9 mouse cellular contexts compared by ENCODE assay signal in genomic region chr13:112529893-112530292, GRCm38 (mm10).
DNase-seq lines count a peak whose midpoint lies in the region; ATAC-seq and TF ChIP-seq lines count a peak whose summit lies in the region.
"Had no signal": no experiment of that assay in that cellular context is flagged by ENCODE, and none has a peak within 500 bp of the region (broad histone marks: within the 10 kb centered on the region; RNA-seq: fewer than 3 reads in every experiment).

No protein-coding gene starts in this region.

- WGBS in embryonic facial prominence, embryonic 10.5 days, result 38% methylated on average over 3 of the region's 3 CpGs
- 29% methylated on average over 3 of the region's 3 CpGs for WGBS in heart, adult 2 months
- WGBS in liver, embryonic 14.5 days (ENCODE audit: insufficient replicate concordance), result 25% methylated on average over 3 of the region's 3 CpGs
- WGBS in neural tube, embryonic 14.5 days, result 37% methylated on average over 3 of the region's 3 CpGs

- no peak overlapping the region for H3ac ChIP-seq in C2C12 (ENCODE audit: control insufficient read depth, insufficient read length, low read depth)

- TF ChIP-seq POLR2A in heart, adult 2 months (IDR thresholded peaks at IDR 0.05; ENCODE audit: insufficient read depth, low read depth, low read length), result no peak

- TF ChIP-seq EP300 in heart, adult 2 months (IDR thresholded peaks at IDR 0.05; ENCODE audit: insufficient read depth, low read depth, low read length), result peak; percentile 42; the same call in 1 of the 2 replicates
- no peak for TF ChIP-seq EP300 in liver, embryonic 14.5 days (IDR thresholded peaks at IDR 0.05; ENCODE audit: low read depth)

- no peak overlapping the region for H3K4me3 ChIP-seq in C2C12 (ENCODE audit: insufficient read depth, poor library complexity, severe bottlenecking)
- H3K4me3 ChIP-seq in embryonic facial prominence, embryonic 10.5 days, result no peak overlapping the region
- H3K4me3 ChIP-seq in heart, adult 2 months, result no peak overlapping the region
- H3K4me3 ChIP-seq in liver, embryonic 14.5 days (ENCODE audit: insufficient read depth in 1 of 2, low read depth in 2 of 2, low read length in 2 of 2), result no peak overlapping the region
- H3K4me3 ChIP-seq in neural tube, embryonic 14.5 days (ENCODE audit: low read depth, low read length), result no peak overlapping the region
- H3K4me3 ChIP-seq: embryonic facial prominence, embryonic 15.5 days had no signal

- no peak overlapping the region for H3K9ac ChIP-seq in heart, adult 2 months (ENCODE audit: low read depth, low read length)
- H3K9ac ChIP-seq in liver, embryonic 14.5 days (replicated peaks), result no peak overlapping the region
- H3K9ac ChIP-seq in neural tube, embryonic 14.5 days (replicated peaks; ENCODE audit: low read depth, low read length), result no peak overlapping the region
- H3K9ac ChIP-seq: embryonic facial prominence, embryonic 15.5 days had no signal

- 0 out of 2 replicates have a peak, but pooled peaks cover 4% of the 10 kb centered on the region for H3K9me3 ChIP-seq in embryonic facial prominence, embryonic 10.5 days
- no peaks in the 10 kb centered on the region for H3K9me3 ChIP-seq in liver, embryonic 14.5 days (ENCODE audit: control insufficient read depth, low read length)
- H3K9me3 ChIP-seq in neural tube, embryonic 14.5 days (ENCODE audit: control insufficient read depth, low read length), result no peaks in the 10 kb centered on the region
- H3K9me3 ChIP-seq: embryonic facial prominence, embryonic 15.5 days had no signal

- 0 out of 2 replicates have a peak, but pooled peaks cover 4% of the 10 kb centered on the region for H3K4me1 ChIP-seq in embryonic facial prominence, embryonic 10.5 days
- H3K4me1 ChIP-seq in heart, adult 2 months (ENCODE audit: control insufficient read depth, insufficient read depth, low read length), result peaks cover 3% of the 10 kb centered on the region
- no peaks in the 10 kb centered on the region for H3K4me1 ChIP-seq in liver, embryonic 14.5 days (replicated peaks; ENCODE audit: control insufficient read depth in 2 of 2, insufficient read depth in 2 of 2, low read length in 1 of 2)
- no peaks in the 10 kb centered on the region for H3K4me1 ChIP-seq in neural tube, embryonic 14.5 days (ENCODE audit: control insufficient read depth, insufficient read depth, low read length)
- H3K4me1 ChIP-seq: embryonic facial prominence, embryonic 15.5 days had no signal

- peak; percentile 18; the same call in 1 of the 2 replicates for ATAC-seq in liver, embryonic 14.5 days (ENCODE audit: insufficient read depth)
- peak; percentile 76; the same call in 1 of the 2 replicates for ATAC-seq in neural tube, embryonic 14.5 days (ENCODE audit: low read depth)

- peak; percentile 61 for TF ChIP-seq CTCF in C2C12 (IDR thresholded peaks at IDR 0.05; ENCODE audit: control insufficient read depth, insufficient read depth, insufficient read length)
- TF ChIP-seq CTCF in heart, adult 2 months (IDR thresholded peaks at IDR 0.05), result peak; percentile 94
- peak; percentile 86 for TF ChIP-seq CTCF in liver, embryonic 14.5 days (IDR thresholded peaks at IDR 0.05; ENCODE audit: low read depth)

- H3K36me3 ChIP-seq in C2C12 (ENCODE audit: control insufficient read depth, insufficient read depth), result no peaks in the 10 kb centered on the region
- H3K36me3 ChIP-seq in embryonic facial prominence, embryonic 10.5 days (replicated peaks), result no peaks in the 10 kb centered on the region
- H3K36me3 ChIP-seq in heart, adult 2 months (ENCODE audit: control insufficient read depth, insufficient read depth, low read length), result no peaks in the 10 kb centered on the region
- no peaks in the 10 kb centered on the region for H3K36me3 ChIP-seq in liver, embryonic 14.5 days (replicated peaks; ENCODE audit: control insufficient read depth, insufficient read depth, low read depth)
- no peaks in the 10 kb centered on the region for H3K36me3 ChIP-seq in neural tube, embryonic 14.5 days (ENCODE audit: control insufficient read depth, insufficient read depth, low read length)
- H3K36me3 ChIP-seq: embryonic facial prominence, embryonic 15.5 days had no signal

- H3K27ac ChIP-seq in embryonic facial prominence, embryonic 10.5 days (replicated peaks), result no peak overlapping the region
- no peak overlapping the region for H3K27ac ChIP-seq in heart, adult 2 months
- no peak overlapping the region for H3K27ac ChIP-seq in liver, embryonic 14.5 days
- no peak overlapping the region for H3K27ac ChIP-seq in neural tube, embryonic 14.5 days (ENCODE audit: low read depth, low read length)
- H3K27ac ChIP-seq: embryonic facial prominence, embryonic 15.5 days had no signal

- no peaks in the 10 kb centered on the region for H3K79me3 ChIP-seq in C2C12 (ENCODE audit: low read depth)

- no peaks in the 10 kb centered on the region for H3K79me2 ChIP-seq in C2C12 (ENCODE audit: control insufficient read depth, insufficient read depth)
- H3K79me2 ChIP-seq in heart, adult 2 months (replicated peaks; ENCODE audit: control insufficient read depth, insufficient read depth, low read length), result no peaks in the 10 kb centered on the region

- H3K27me3 ChIP-seq in C2C12 (ENCODE audit: control insufficient read depth, insufficient read depth, insufficient read length), result no peaks in the 10 kb centered on the region
- H3K27me3 ChIP-seq in embryonic facial prominence, embryonic 10.5 days (replicated peaks; ENCODE audit: low read depth, poor library complexity, severe bottlenecking), result no peaks in the 10 kb centered on the region
- no peaks in the 10 kb centered on the region for H3K27me3 ChIP-seq in heart, adult 2 months (ENCODE audit: control insufficient read depth, insufficient read depth, low read length)
- H3K27me3 ChIP-seq in liver, embryonic 14.5 days (ENCODE audit: control insufficient read depth, insufficient read depth, low read length), result no peaks in the 10 kb centered on the region
- H3K27me3 ChIP-seq in neural tube, embryonic 14.5 days (ENCODE audit: control insufficient read depth, insufficient read depth, low read length), result no peaks in the 10 kb centered on the region
- H3K27me3 ChIP-seq: embryonic facial prominence, embryonic 15.5 days had no signal

- H3K4me2 ChIP-seq in liver, embryonic 14.5 days (ENCODE audit: low read depth), result no peak overlapping the region
- H3K4me2 ChIP-seq in neural tube, embryonic 14.5 days (ENCODE audit: low read depth, low read length), result no peak overlapping the region
- H3K4me2 ChIP-seq: embryonic facial prominence, embryonic 15.5 days had no signal

- intact Hi-C loops in heart, adult 2 months (cut with DNase I), result loop anchor here (1.0 kb wide), 2 partner anchors 222 to 258 kb away; no protein-coding TSS in a partner anchor

- DNase-seq in adrenal gland, postnatal 14 days, result peak; percentile 89
- peak; percentile 76 for DNase-seq in embryonic facial prominence, embryonic 10.5 days (ENCODE audit: low spot score)
- DNase-seq in heart, adult 2 months, result peak; percentile 76 to 81
- peak; percentile 89 for DNase-seq in kidney, postnatal 10 days
- peak; percentile 10 to 17 (median 15) for DNase-seq in liver, embryonic 14.5 days (ENCODE audit: low read depth in 3 of 3, low spot score in 3 of 3)
- peak; percentile 87 for DNase-seq in testis, postnatal 10 days (ENCODE audit: low spot score)

TF ChIP-seq in C2C12, 6 proteins besides CTCF, POLR2A, EP300 and RAD21:
- TF ChIP-seq MYOG (IDR thresholded peaks at IDR 0.05; ENCODE audit: control insufficient read depth, extremely low read depth, insufficient read length) (no peak), CEBPB (IDR thresholded peaks at IDR 0.05; ENCODE audit: low read depth) (peak; percentile 68)
TF ChIP-seq in C2C12: peak in this region for 1.

Comparison
In these comparisons a context has a peak if more than half of its experiments do, and no peak if none do; other contexts are left out.
1. DNase-seq: peak in every context shown above with its lines; median percentile 89 in adrenal gland, postnatal 14 days; 89 in kidney, postnatal 10 days; 87 in testis, postnatal 10 days; 78 in heart, adult 2 months; 76 in embryonic facial prominence, embryonic 10.5 days; 15 in liver, embryonic 14.5 days.